Comparison of ENCODE assay signal across 8 mouse cellular contexts in genomic region chr10:85025799-85026424, GRCm38 (mm10).
DNase-seq lines count a peak whose midpoint lies in the region; ATAC-seq and TF ChIP-seq lines count a peak whose summit lies in the region.

No protein-coding gene starts in this region.

- no peaks in the 10 kb centered on the region; the same call in 1 of the 2 replicates for H3K9me3 ChIP-seq in heart, embryonic 11.5 days (replicated peaks; ENCODE audit: control insufficient read depth, low read length)
- no peaks in the 10 kb centered on the region for H3K9me3 ChIP-seq in neural tube, embryonic 14.5 days (ENCODE audit: control insufficient read depth, low read length)
- H3K9me3 ChIP-seq in limb, embryonic 14.5 days (ENCODE audit: control insufficient read depth, low read length) = no peaks in the 10 kb centered on the region

- 0 out of 2 replicates have a peak, but pooled peaks cover 2% of the 10 kb centered on the region for H3K4me1 ChIP-seq in heart, embryonic 11.5 days (ENCODE audit: control insufficient read depth, insufficient read depth, low read length)
- H3K4me1 ChIP-seq in neural tube, embryonic 14.5 days (ENCODE audit: control insufficient read depth, insufficient read depth, low read length) = peaks cover 23% of the 10 kb centered on the region
- H3K4me1 ChIP-seq in limb, embryonic 14.5 days (ENCODE audit: control insufficient read depth, insufficient read depth, low read length) = peaks cover 9% of the 10 kb centered on the region

- no peaks in the 10 kb centered on the region for H3K36me3 ChIP-seq in heart, embryonic 11.5 days (ENCODE audit: control insufficient read depth, insufficient read depth, low read length)
- no peaks in the 10 kb centered on the region for H3K36me3 ChIP-seq in neural tube, embryonic 14.5 days (ENCODE audit: control insufficient read depth, insufficient read depth, low read length)
- no peaks in the 10 kb centered on the region for H3K36me3 ChIP-seq in limb, embryonic 14.5 days (ENCODE audit: control insufficient read depth, insufficient read depth, low read length)

- H3K27me3 ChIP-seq in heart, embryonic 11.5 days (ENCODE audit: control insufficient read depth, insufficient read depth, low read length) = no peaks in the 10 kb centered on the region
- H3K27me3 ChIP-seq in neural tube, embryonic 14.5 days (ENCODE audit: control insufficient read depth, insufficient read depth, low read length) = no peaks in the 10 kb centered on the region
- no peaks in the 10 kb centered on the region for H3K27me3 ChIP-seq in limb, embryonic 14.5 days (ENCODE audit: control insufficient read depth, insufficient read depth, low read length)

- no peak overlapping the region for H3K9ac ChIP-seq in heart, embryonic 11.5 days (ENCODE audit: low read depth, low read length)
- H3K9ac ChIP-seq in neural tube, embryonic 14.5 days (replicated peaks; ENCODE audit: low read depth, low read length) = no peak overlapping the region
- H3K9ac ChIP-seq in limb, embryonic 14.5 days (ENCODE audit: low read depth, low read length, severe bottlenecking) = no peak overlapping the region

- H3K27ac ChIP-seq in heart, embryonic 11.5 days (ENCODE audit: low read depth, low read length) = no peak overlapping the region
- H3K27ac ChIP-seq in neural tube, embryonic 14.5 days (ENCODE audit: low read depth, low read length) = no peak overlapping the region
- H3K27ac ChIP-seq in limb, embryonic 14.5 days (replicated peaks; ENCODE audit: low read depth, low read length) = no peak overlapping the region

- WGBS in heart, embryonic 11.5 days (ENCODE audit: insufficient replicate concordance) = 81% methylated on average over 11 of the region's 11 CpGs
- 82% methylated on average over 11 of the region's 11 CpGs for WGBS in neural tube, embryonic 14.5 days
- 76% methylated on average over 11 of the region's 11 CpGs for WGBS in limb, embryonic 14.5 days

- no peak for TF ChIP-seq POLR2A in limb, embryonic 14.5 days (IDR thresholded peaks at IDR 0.05; ENCODE audit: borderline replicate concordance, extremely low read depth, insufficient read depth, insufficient read length)

- ATAC-seq in heart, embryonic 11.5 days (replicated peaks; ENCODE audit: insufficient number of reproducible peaks, low FRiP score, low TSS enrichment) = peak; percentile 98
- ATAC-seq in neural tube, embryonic 14.5 days (ENCODE audit: low read depth) = peak; percentile 72
- ATAC-seq in limb, embryonic 14.5 days (ENCODE audit: low FRiP score, low read depth) = peak; percentile 86

- intact Hi-C loops in heart, postnatal 36 days (cut with DNase I) = no loop called here
- intact Hi-C loops in left cerebral cortex, postnatal 36 days (cut with DNase I) = no loop called here

- no peak overlapping the region for H3K4me2 ChIP-seq in heart, embryonic 11.5 days
- no peak overlapping the region for H3K4me2 ChIP-seq in neural tube, embryonic 14.5 days (ENCODE audit: low read depth, low read length)
- no peak overlapping the region for H3K4me2 ChIP-seq in limb, embryonic 14.5 days (replicated peaks; ENCODE audit: low read depth, low read length, severe bottlenecking)

- H3K4me3 ChIP-seq in heart, embryonic 11.5 days (ENCODE audit: low read depth, low read length) = no peak overlapping the region
- H3K4me3 ChIP-seq in neural tube, embryonic 14.5 days (ENCODE audit: low read depth, low read length) = no peak overlapping the region
- H3K4me3 ChIP-seq in limb, embryonic 14.5 days (replicated peaks; ENCODE audit: low read length) = no peak overlapping the region

- DNase-seq in heart, postnatal 36 days = no peak
- no peak for DNase-seq in neural tube, embryonic 10.5 days (ENCODE audit: extremely low spot score, low spot score)
- no peak for DNase-seq in limb, embryonic 14.5 days (ENCODE audit: low spot score)
- DNase-seq in urinary bladder, postnatal 36 days (ENCODE audit: low spot score in 2 of 2) = no peak
- DNase-seq in left cerebral cortex, postnatal 36 days (ENCODE audit: low spot score in 2 of 2) = no peak
- no peak for DNase-seq in gastrocnemius, postnatal 10 days
